Mouse (Mus musculus): ENCODE measurements around the gene Tmco3. TPM values are rescaled to one million over a fixed set of nuclear protein-coding genes. Genes with fewer than 3 reads are reported as not detected.
"Not testable (repeated sequence)": the region's sequence is repeated elsewhere in the genome, so short reads cannot be mapped to it uniquely, and the experiment has no call there.

The Tmco3 gene
- total RNA-seq, 2 experiments from 2014 or later: 43.8 to 45.6 TPM

GRCm38 (mm10) chr8:13305884-13306283 is 17.9 kb downstream of the Tmco3 start:
- no peak for DNase-seq (ENCODE audit: low spot score in 2 of 2)

DNA sequence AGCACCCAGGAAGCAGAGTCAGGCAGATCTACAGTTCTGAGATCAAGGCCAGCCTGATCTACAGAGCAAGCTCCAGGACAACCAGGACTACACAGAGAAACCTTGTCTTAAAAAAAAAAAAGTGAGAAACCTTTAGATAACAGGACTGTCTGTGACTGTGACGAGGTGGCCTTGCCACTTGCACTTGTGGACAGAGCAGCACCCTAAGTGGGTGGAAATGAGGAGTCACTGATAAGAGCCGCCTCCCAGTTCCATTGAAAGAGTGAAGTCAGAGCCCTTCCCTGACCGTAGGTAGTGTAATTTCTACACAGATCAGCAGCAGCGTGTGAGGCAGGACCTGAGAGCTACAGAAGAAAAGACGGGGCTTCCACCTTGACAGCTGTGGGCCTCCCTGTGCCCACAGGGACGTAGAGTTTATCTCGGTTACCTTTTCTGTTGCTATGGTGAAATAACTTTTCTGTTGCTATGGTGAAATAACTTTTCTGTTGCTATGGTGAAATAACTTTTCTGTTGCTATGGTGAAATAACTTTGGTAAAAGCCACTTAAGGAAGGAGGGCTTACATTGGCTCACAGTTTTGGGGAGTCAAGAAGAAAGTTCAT is 18.4 kb downstream of the Tmco3 start:
- no peak for DNase-seq (ENCODE audit: low spot score in 2 of 2)

DNA sequence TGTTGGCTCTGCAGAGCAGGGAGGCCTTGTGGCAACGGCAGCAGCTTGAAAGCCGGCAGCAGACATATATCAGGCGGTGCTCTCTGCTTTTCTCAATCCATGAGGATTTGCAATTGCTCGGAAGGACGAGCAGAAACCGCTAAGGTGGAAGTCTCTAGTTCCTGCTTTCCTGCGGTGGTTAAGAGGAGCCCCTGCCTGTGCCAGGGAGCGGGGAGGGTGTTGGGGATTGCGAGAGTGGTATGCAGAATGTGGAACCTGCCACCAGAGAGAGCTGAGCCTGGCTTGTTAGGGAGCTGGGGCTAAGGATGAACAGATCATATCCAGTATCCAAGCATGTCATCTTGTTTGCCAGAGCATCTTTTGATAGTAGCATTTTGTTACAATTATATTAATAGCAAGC is 18.9 kb downstream of the Tmco3 start:
- no peak for DNase-seq (ENCODE audit: low spot score in 2 of 2)

GRCm38 (mm10) chr8:13314922-13315321 is 26.9 kb downstream of the Tmco3 start:
- no peak for DNase-seq (ENCODE audit: low spot score in 2 of 2)

DNA sequence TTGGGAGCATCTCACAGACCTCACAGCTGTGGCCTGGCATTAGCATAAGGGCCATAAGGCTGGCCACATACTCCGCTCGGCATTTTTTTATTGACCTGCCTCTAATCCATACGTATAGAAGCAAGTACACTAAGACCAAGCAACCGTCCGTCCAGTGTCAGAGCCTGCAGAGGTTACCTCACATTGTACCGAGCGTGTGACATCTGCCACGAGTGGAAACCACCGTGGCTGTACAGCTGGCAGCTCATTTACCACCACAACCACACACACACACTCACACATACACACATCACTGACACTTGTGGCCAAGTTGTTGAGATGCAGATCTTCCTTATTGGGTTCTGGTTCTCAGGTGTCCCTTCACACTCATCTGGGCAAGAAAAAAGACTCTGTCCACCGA is 28.7 kb downstream of the Tmco3 start:
- DNase-seq (ENCODE audit: low spot score in 2 of 2): no peak

- DNase-seq (ENCODE audit: low spot score in 2 of 2): no peak
These were observed 38.6 kb downstream of the Tmco3 start for GRCm38 (mm10) chr8:13326598-13326997.

DNA sequence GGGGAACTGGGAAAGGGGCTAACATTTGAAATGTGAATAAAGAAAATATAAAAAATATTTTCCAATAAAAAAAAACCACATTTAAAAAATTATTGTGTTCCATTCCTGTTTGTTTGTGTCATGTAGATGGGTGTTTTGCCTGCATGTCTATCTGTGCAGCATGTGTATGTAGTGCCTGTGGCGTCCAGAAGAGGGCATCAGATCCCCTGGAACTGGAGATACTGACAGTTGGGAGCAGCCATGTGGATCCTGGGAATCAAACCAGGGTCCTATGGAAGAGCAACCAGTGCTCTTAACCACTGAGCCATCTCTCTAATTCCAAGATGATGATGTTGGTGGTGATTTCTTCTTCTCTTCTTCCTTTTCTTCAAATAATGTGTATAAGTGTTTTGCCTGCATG is 46.7 kb downstream of the Tmco3 start:
- DNase-seq (ENCODE audit: low spot score in 2 of 2): no peak

DNA sequence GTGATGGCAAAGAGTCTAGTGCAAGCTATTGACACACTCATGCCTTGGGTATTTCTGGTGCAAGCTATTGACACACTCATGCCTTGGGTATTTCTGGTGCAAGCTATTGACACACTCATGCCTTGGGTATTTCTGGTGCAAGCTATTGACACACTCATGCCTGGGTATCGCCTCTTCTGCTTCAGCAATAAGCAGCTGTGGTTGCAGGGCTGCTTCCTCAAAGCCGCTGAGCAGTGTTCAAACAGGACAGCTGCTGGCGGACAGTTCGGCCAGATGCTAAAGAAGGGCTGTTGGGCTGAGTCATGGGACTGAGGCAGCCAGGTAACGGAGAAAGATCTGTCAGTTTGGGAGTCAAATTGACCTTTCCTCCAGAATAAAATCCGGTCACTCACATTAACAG is 49.3 kb downstream of the Tmco3 start:
- not testable (repeated sequence) for DNase-seq (ENCODE audit: low spot score in 2 of 2)

GRCm38 (mm10) chr8:13337678-13338077 is 49.7 kb downstream of the Tmco3 start:
- DNase-seq (ENCODE audit: low spot score in 2 of 2): no peak

GRCm38 (mm10) chr8:13338255-13338860 is 50.4 kb downstream of the Tmco3 start, which contains the start of gene Tfdp1:
Tfdp1 (plus strand) TSS chr8:13338751.
- peak; percentile 75 to 83 for DNase-seq (ENCODE audit: low spot score in 2 of 2)

DNA sequence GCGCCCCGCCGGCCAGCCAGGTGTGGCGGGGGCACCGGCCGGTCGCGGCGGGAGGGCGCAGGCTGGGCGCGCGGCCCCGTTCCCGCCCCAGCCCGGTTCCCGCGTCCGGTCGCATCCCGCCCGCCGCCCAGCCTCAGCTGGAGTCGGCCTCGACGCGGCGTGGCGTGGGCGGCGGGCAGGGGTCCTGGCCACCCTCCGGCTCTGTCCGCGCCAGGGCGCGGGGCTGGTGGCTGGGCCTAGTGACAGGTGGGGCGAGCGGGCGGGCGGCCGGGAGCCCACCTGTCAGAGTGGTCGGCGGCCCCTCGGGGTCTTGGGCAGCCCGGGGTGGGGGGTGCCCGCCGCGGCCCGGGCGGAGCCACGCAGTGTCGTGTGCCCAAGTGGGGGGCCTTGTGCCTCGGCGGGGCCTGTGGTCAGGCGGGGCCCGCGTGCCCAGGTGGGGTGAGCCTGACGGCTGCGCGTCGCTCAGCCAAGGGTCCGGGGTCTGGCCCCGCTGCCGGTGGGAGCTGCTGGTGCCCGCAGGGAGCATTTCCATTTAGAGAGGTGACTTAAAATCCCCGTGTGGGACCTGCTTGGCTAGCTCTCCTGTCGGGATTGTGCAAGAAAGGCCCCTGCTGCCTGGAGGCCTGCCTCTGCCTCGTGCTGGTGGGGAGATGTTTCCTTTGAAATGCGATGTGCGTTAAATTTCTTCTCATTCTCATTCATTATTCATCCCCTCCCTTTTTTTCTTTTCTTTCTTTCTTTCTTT is 51.1 kb downstream of the Tmco3 start:
- peak; percentile 44 to 59 for DNase-seq (ENCODE audit: low spot score in 2 of 2)

DNA sequence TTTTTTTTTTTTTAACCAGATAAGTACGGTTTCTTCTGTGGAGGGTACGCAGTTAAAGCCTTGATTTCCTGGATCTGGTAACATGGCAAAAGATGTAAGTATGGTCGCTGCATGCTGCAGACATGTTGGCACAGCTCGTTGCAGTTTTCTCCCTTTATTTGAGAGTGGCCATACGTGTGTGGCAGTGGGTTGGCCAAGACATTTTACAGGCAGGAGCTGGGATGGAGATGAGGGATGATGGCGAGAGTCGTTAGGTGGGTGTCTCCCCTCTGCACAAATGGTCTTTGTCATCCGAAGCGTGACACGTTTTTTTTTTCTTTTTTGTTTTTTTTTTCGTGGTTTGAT is 51.6 kb downstream of the Tmco3 start:
- DNase-seq (ENCODE audit: low spot score in 2 of 2): no peak

GRCm38 (mm10) chr8:13340650-13341049 is 52.7 kb downstream of the Tmco3 start:
- DNase-seq (ENCODE audit: low spot score in 2 of 2): no peak

GRCm38 (mm10) chr8:13342340-13342739 is 54.4 kb downstream of the Tmco3 start:
- DNase-seq (ENCODE audit: low spot score in 2 of 2): no peak

- no peak for DNase-seq (ENCODE audit: low spot score in 2 of 2)
These were observed 55.1 kb downstream of the Tmco3 start for GRCm38 (mm10) chr8:13343134-13343533.

GRCm38 (mm10) chr8:13350052-13350451 is 62.1 kb downstream of the Tmco3 start:
- no peak for DNase-seq (ENCODE audit: low spot score in 2 of 2)

DNA sequence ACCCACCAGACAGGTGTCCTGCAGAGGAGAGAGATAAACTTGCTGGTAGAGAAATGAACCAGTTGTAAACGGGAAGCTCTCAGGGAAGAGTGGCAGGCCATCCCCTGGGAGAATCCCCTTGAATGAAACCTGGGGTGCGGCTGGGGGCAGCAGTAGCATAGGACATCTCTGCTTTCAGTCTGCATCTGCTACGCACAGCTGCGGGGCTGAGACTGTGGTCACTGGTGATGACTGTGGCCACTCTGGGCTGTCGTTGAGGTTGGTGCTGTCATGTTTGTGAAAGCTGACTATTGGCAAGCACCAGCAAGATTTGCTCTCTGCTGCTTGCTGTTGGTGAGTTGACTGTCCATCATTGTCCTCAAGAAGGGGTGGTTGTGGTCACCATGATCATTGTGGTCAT is 63.6 kb downstream of the Tmco3 start:
- no peak for DNase-seq (ENCODE audit: low spot score in 2 of 2)

- DNase-seq (ENCODE audit: low spot score in 2 of 2): no peak
These were observed 64.6 kb downstream of the Tmco3 start for GRCm38 (mm10) chr8:13352601-13353000.

GRCm38 (mm10) chr8:13353155-13353833 is 65.3 kb downstream of the Tmco3 start:
- DNase-seq (ENCODE audit: low spot score in 2 of 2): no peak

GRCm38 (mm10) chr8:13353883-13354282 is 65.9 kb downstream of the Tmco3 start:
- no peak for DNase-seq (ENCODE audit: low spot score in 2 of 2)

- DNase-seq (ENCODE audit: low spot score in 2 of 2): no peak
These were observed 68.2 kb downstream of the Tmco3 start for GRCm38 (mm10) chr8:13356221-13356620.

GRCm38 (mm10) chr8:13356681-13357080 is 68.7 kb downstream of the Tmco3 start:
- no peak for DNase-seq (ENCODE audit: low spot score in 2 of 2)

All from layer of hippocampus, postnatal 10 days (tissue).